Mouse (Mus musculus): ENCODE data around the gene Cd69. TPM values are rescaled to one million over a fixed set of nuclear protein-coding genes. Genes with fewer than 3 reads are reported as not detected.
A peak's percentile ranks its signal among the peaks of the same experiment; 100 is the strongest.

Gene Cd69
- polyA plus RNA-seq, 1 experiment from 2014 or later: 0.25 TPM

GRCm38 (mm10) chr6:129245793-129246192, 29.4 kb downstream of the Cd69 start:
- Histone ChIP-seq H3K4me3 (replicated peaks) (no peak overlapping the region), H3K4me1 (no peaks in the 10 kb centered on the region), H3K9me3 (replicated peaks) (no peaks in the 10 kb centered on the region), H3K9ac (no peak overlapping the region), H3K36me3 (no peaks in the 10 kb centered on the region), H3K27ac (replicated peaks) (no peak overlapping the region), H3K27me3 (no peaks in the 10 kb centered on the region), H3K4me2 (replicated peaks) (no peak overlapping the region)
- ATAC-seq (ENCODE audit: insufficient number of reproducible peaks, low FRiP score, low TSS enrichment, low read depth): no peak

GRCm38 (mm10) chr6:129241907-129242306, 33.3 kb downstream of the Cd69 start:
- Histone ChIP-seq H3K9me3 (replicated peaks) (no peaks in the 10 kb centered on the region), H3K4me3 (replicated peaks) (no peak overlapping the region), H3K4me1 (peaks cover 3% of the 10 kb centered on the region; the same call in 1 of the 2 replicates), H3K36me3 (no peaks in the 10 kb centered on the region), H3K27ac (replicated peaks) (no peak overlapping the region), H3K4me2 (replicated peaks) (no peak overlapping the region), H3K9ac (no peak overlapping the region), H3K27me3 (no peaks in the 10 kb centered on the region)
- no peak for ATAC-seq (ENCODE audit: insufficient number of reproducible peaks, low FRiP score, low TSS enrichment, low read depth)
- WGBS: 55% methylated on average over 6 of the region's 6 CpGs

DNA sequence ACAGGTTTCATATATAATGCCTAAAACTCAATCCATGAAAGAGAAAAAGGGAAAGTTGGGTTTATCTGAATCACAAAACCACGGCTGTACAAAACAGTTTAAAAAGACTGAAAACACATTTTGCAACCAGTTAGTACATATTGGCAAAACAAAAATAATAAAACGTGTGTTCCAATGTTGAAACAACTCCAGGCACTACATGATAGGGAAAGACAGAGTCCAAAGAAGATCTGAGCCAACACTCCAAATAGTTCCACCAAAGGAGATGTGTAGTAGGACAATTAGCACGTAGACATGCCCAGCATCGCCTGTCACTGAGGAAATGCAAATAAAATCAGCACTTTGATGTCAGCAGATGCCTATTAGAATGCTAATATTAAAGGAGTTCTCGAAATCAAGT, 33.8 kb downstream of the Cd69 start:
- 58% methylated on average over 5 of the region's 5 CpGs for WGBS
- H3K27ac ChIP-seq (replicated peaks): no peak overlapping the region
- no peaks in the 10 kb centered on the region for H3K36me3 ChIP-seq
- H3K4me3 ChIP-seq (replicated peaks): no peak overlapping the region
- H3K9me3 ChIP-seq (replicated peaks): no peaks in the 10 kb centered on the region
- ATAC-seq (ENCODE audit: insufficient number of reproducible peaks, low FRiP score, low TSS enrichment, low read depth): no peak
- no peak overlapping the region for H3K4me2 ChIP-seq (replicated peaks)
- H3K4me1 ChIP-seq: peaks cover 3% of the 10 kb centered on the region; the same call in 1 of the 2 replicates
- no peaks in the 10 kb centered on the region for H3K27me3 ChIP-seq
- no peak overlapping the region for H3K9ac ChIP-seq

DNA sequence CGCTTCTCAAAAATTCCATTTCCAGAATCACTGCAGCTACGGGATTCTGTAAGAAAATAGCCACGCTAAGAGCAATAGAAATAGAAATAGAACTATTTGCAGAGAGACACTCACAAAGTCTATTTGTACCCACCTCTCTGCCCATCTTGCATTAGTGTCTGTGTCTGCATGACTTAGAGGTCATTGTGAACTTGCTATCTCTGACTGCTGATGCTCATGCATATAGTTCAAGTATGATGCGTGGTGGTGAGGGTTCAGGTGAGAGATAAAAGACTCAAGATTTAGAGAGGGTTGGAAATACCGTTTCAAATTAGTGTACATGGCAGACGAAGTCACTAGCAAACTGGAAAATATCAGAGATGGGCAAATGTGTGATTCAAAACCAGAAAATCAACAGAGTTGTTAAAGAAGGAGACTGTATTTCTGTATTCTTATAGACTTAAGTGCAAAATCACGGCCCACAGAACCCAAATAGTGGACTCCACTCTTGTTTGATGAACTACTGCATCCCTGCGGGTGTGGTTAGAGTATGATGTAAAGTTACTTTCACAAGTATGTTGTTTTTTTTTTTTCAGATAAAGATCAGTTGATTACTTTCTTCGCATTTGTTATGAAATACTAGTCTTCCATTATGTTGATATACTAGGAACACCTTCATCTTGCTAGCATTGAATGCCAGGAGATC, 35.5 kb downstream of the Cd69 start:
- WGBS: 85% methylated on average over 9 of the region's 9 CpGs
- Histone ChIP-seq H3K4me3 (replicated peaks) (no peak overlapping the region), H3K9ac (no peak overlapping the region), H3K27me3 (no peaks in the 10 kb centered on the region), H3K9me3 (replicated peaks) (no peaks in the 10 kb centered on the region), H3K36me3 (no peaks in the 10 kb centered on the region), H3K4me1 (peaks cover 3% of the 10 kb centered on the region; the same call in 1 of the 2 replicates), H3K27ac (replicated peaks) (no peak overlapping the region), H3K4me2 (replicated peaks) (no peak overlapping the region)
- ATAC-seq (ENCODE audit: insufficient number of reproducible peaks, low FRiP score, low TSS enrichment, low read depth): no peak

DNA sequence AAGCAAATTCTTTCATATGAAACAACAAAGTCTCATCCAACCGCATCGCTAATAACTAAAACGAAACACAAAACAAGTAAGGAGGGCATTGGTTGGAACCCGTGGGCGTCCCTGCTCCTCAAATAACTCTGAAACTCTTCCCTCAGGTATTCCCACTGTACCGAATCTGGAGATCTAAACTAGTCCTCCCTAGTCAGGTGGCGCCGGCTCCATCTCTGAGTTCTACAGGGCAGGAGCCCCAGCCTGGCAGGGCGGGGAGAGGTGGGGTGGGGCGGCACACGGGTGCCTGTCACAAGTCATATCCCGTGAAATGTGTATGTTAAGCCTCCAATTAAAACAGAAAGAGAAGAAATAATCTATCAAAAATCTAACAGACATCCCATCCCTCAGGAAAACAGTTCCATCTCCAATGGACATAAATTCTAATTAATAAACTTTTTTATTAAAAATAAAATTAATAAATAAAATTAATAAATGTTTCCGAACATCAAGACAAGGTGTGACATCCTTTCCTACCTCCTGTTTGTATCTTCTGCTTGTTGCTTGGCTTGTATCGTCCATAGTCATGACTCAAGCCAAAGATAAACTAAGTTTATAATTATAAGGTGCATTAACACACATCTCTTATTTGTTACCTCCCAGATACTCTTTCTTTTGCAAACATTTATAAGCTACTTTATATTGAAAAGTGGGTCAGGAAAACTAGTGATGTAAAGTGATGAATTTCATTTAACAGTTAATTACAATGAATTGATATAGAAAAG, 36.8 kb downstream of the Cd69 start:
- peak overlapping the region; percentile 23; the same call in 1 of the 2 replicates for H3K9ac ChIP-seq
- no peaks in the 10 kb centered on the region for H3K36me3 ChIP-seq
- H3K27me3 ChIP-seq: no peaks in the 10 kb centered on the region
- no peaks in the 10 kb centered on the region for H3K9me3 ChIP-seq (replicated peaks)
- H3K4me2 ChIP-seq (replicated peaks): peak overlapping the region; percentile 58
- peak overlapping the region; percentile 58; the same call in 1 of the 2 replicates for H3K27ac ChIP-seq (replicated peaks)
- peak; percentile 53; the same call in 1 of the 2 replicates for ATAC-seq (ENCODE audit: insufficient number of reproducible peaks, low FRiP score, low TSS enrichment, low read depth)
- WGBS: 10% methylated on average over 14 of the region's 14 CpGs
- H3K4me3 ChIP-seq (replicated peaks): peak overlapping the region; percentile 57
- H3K4me1 ChIP-seq: peaks cover 3% of the 10 kb centered on the region; the same call in 1 of the 2 replicates

GRCm38 (mm10) chr6:129237350-129238274, 37.6 kb downstream of the Cd69 start:
- Histone ChIP-seq H3K27me3 (no peaks in the 10 kb centered on the region), H3K9ac (peak overlapping the region; percentile 23; the same call in 1 of the 2 replicates), H3K4me2 (replicated peaks) (peak overlapping the region; percentile 58), H3K27ac (replicated peaks) (peak overlapping the region; percentile 72), H3K36me3 (no peaks in the 10 kb centered on the region), H3K4me3 (replicated peaks) (peak overlapping the region; percentile 57), H3K4me1 (peaks cover 3% of the 10 kb centered on the region; the same call in 1 of the 2 replicates), H3K9me3 (replicated peaks) (no peaks in the 10 kb centered on the region)
- peak; percentile 85 for ATAC-seq (ENCODE audit: insufficient number of reproducible peaks, low FRiP score, low TSS enrichment, low read depth)
- WGBS: 14% methylated on average over 16 of the region's 16 CpGs

GRCm38 (mm10) chr6:129236652-129237342, 38.4 kb downstream of the Cd69 start:
- Histone ChIP-seq H3K27me3 (no peaks in the 10 kb centered on the region), H3K9me3 (replicated peaks) (no peaks in the 10 kb centered on the region), H3K4me3 (replicated peaks) (no peak overlapping the region), H3K4me2 (replicated peaks) (peak overlapping the region; percentile 58; the same call in 1 of the 2 replicates), H3K27ac (replicated peaks) (peak overlapping the region; percentile 44; the same call in 1 of the 2 replicates), H3K9ac (no peak overlapping the region), H3K36me3 (no peaks in the 10 kb centered on the region), H3K4me1 (peaks cover 3% of the 10 kb centered on the region; the same call in 1 of the 2 replicates)
- WGBS: 79% methylated on average over 2 of the region's 2 CpGs
- ATAC-seq (ENCODE audit: insufficient number of reproducible peaks, low FRiP score, low TSS enrichment, low read depth): no peak

DNA sequence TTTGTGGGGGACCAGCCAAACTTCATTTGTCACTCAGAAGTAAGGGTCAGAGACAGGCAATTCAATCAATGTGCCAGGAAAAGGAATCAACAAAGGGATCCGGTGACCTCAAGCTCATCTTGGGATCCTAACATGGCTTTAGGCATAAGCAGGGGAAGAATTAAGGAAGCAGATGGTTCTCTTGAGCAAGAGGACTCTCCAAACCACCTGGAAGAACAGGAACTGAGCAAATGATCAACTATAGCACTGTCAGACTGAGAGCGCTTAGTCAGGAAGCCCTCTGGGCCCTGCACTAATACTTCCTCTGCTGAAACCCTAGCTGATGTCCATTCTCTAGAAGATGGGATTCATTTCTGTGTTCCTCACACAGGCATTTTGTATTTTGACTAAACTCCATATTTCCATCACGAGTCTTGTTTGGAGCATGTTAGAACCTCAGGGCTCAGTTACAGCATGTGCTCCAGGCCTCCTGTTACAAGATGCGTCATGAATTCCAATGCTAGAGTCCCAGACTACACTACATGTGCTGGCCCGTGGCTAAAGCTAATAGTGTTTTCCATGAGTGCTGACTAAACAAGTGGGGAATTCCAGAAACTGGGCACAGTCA, 39.3 kb downstream of the Cd69 start:
- Histone ChIP-seq H3K4me2 (replicated peaks) (no peak overlapping the region), H3K9me3 (replicated peaks) (no peaks in the 10 kb centered on the region), H3K36me3 (no peaks in the 10 kb centered on the region), H3K9ac (no peak overlapping the region), H3K27me3 (no peaks in the 10 kb centered on the region), H3K4me3 (replicated peaks) (no peak overlapping the region), H3K27ac (replicated peaks) (peak overlapping the region; percentile 75), H3K4me1 (peaks cover 3% of the 10 kb centered on the region; the same call in 1 of the 2 replicates)
- 56% methylated on average over 5 of the region's 5 CpGs for WGBS
- 0 out of 2 replicates have a peak, but pooled peaks have one; percentile 43 for ATAC-seq (ENCODE audit: insufficient number of reproducible peaks, low FRiP score, low TSS enrichment, low read depth)

GRCm38 (mm10) chr6:129234456-129235360, 40.5 kb downstream of the Cd69 start:
- Histone ChIP-seq H3K4me3 (replicated peaks) (no peak overlapping the region), H3K27me3 (no peaks in the 10 kb centered on the region), H3K36me3 (no peaks in the 10 kb centered on the region), H3K9me3 (replicated peaks) (no peaks in the 10 kb centered on the region), H3K4me1 (peaks cover 8% of the 10 kb centered on the region), H3K27ac (replicated peaks) (no peak overlapping the region), H3K9ac (no peak overlapping the region), H3K4me2 (replicated peaks) (no peak overlapping the region)
- no peak for ATAC-seq (ENCODE audit: insufficient number of reproducible peaks, low FRiP score, low TSS enrichment, low read depth)
- 76% methylated on average over 8 of the region's 8 CpGs for WGBS
